Mouse (Mus musculus) lung, adult 10 weeks (tissue): ENCODE data around the gene Sgsm1. TPM values are rescaled to one million over a fixed set of nuclear protein-coding genes. Genes with fewer than 3 reads are reported as not detected.

ENCODE experiments used
- polyA plus RNA-seq: library from polyadenylated mRNA; stranded (reverse); fragments of 350-450 nt; fragmentation: Illumina TruSeq; extraction: RNeasy Lipid Tissue Mini Kit (QIAGEN cat#74804); gene quantifications from one replicate; pipeline ENCODE4 v1.2.3, GENCODE M21; 2014; ENCODE audit warnings: low read depth, low replicate concordance; ENCODE audit not compliant: insufficient read depth

Sgsm1 gene
- polyA plus RNA-seq = 1.6 TPM

GRCm38 (mm10) chr5:113310377-113311003, at the start of gene Sgsm1:
Gene Sgsm1 (minus strand): TSS chr5:113310786.

DNA sequence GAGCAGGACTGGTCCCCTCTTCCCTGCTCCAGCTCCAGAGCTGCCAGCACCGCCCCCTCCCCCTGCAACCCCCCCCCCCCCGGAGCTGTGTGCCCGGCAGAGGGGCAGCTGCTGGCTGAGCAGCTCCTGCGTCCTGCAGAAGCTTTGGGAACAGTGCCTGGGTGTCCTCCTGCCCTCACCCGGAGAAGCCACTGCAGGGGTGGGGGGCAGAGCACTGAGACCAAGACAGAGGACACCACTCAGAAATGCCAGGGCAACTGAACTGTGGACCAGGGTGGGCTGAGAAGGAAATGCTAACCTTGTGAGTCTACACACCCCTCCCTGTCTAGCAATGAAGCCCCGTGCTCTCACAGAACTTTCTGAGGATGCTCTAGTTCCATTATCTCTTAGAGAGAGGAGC, 46.6 kb upstream of the Sgsm1 start, which contains the start of gene Aym1:
TSS of gene Aym1 (plus strand) at position 109 of the 400 bp plus-strand sequence.

GRCm38 (mm10) chr5:113226632-113227102, 83.9 kb downstream of the Sgsm1 start, which contains the start of gene Tmem211:
Gene Tmem211 (plus strand): TSS chr5:113226909.

GRCm38 (mm10) chr5:113221147-113221865, 89.3 kb downstream of the Sgsm1 start, which contains the start of gene 2900026A02Rik:
Gene 2900026A02Rik (minus strand): TSS chr5:113221236.

Other genes starting within 250 kb of the Sgsm1 start
- gene Crybb2, start 240.7 kb downstream of the Sgsm1 start, polyA plus RNA-seq = not detected
- 2.5 TPM for gene Crybb3, start 229.2 kb downstream of the Sgsm1 start, polyA plus RNA-seq
- gene 2900026A02Rik, start 89.5 kb downstream of the Sgsm1 start, polyA plus RNA-seq = 9.5 TPM
- not detected for gene Tmem211, start 83.9 kb downstream of the Sgsm1 start, polyA plus RNA-seq
- not detected for gene Aym1, start 46.5 kb upstream of the Sgsm1 start, polyA plus RNA-seq
- 1.5 TPM for gene Wscd2, start 179.5 kb upstream of the Sgsm1 start, polyA plus RNA-seq